Mouse (Mus musculus) neutrophil, adult 5-6 weeks (primary cell): ENCODE measurements around the gene Cldn10. TPM values are rescaled to one million over a fixed set of nuclear protein-coding genes. Genes with fewer than 3 reads are reported as not detected.

Experiments
- total RNA-seq: library from RNA; stranded (forward); fragments of 200-1000 nt; gene quantifications from 2 replicates; pipeline ENCODE4 v1.2.3, GENCODE M21; 2017

Cldn10 gene
- total RNA-seq, 1 experiment from 2014 or later = 1.7 TPM

Other genes starting within 250 kb of the Cldn10 start
- gene Abcc4, start 81.7 kb upstream of the Cldn10 start, total RNA-seq = 11.4 and 12.6 TPM in 2 replicates
- gene Dzip1, start 137.6 kb downstream of the Cldn10 start, total RNA-seq = 5.0 and 5.4 TPM in 2 replicates
- gene Dnajc3, start 150.1 kb downstream of the Cldn10 start, total RNA-seq = 43.8 and 44.4 TPM in 2 replicates